Mouse (Mus musculus): ENCODE measurements around the gene Nampt. TPM values are rescaled to one million over a fixed set of nuclear protein-coding genes. Genes with fewer than 3 reads are reported as not detected.

The Nampt gene
- total RNA-seq, 2 experiments from 2014 or later, result 78.1 to 102 TPM

DNA sequence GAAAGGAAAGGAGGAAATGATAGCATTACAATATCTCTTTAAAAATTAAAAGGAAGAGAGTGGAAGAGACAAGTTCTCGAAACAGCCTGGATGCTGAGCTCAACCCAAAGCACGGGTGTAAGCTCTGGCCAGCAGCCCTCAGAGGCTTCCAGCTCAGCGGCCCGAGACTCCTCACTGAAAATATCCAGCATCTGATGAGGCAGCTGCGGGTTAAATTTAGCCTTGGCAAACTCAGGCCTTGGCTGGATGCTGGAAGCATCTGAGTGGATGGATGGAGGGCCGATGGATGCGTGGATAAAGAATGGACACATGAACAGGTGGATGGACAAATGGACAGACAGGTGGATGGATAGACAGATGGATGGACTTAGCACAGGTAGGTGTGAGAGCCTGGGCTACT lies 77.2 kb downstream of the Nampt start:
- DNase-seq (ENCODE audit: low spot score in 2 of 2), result no peak

DNA sequence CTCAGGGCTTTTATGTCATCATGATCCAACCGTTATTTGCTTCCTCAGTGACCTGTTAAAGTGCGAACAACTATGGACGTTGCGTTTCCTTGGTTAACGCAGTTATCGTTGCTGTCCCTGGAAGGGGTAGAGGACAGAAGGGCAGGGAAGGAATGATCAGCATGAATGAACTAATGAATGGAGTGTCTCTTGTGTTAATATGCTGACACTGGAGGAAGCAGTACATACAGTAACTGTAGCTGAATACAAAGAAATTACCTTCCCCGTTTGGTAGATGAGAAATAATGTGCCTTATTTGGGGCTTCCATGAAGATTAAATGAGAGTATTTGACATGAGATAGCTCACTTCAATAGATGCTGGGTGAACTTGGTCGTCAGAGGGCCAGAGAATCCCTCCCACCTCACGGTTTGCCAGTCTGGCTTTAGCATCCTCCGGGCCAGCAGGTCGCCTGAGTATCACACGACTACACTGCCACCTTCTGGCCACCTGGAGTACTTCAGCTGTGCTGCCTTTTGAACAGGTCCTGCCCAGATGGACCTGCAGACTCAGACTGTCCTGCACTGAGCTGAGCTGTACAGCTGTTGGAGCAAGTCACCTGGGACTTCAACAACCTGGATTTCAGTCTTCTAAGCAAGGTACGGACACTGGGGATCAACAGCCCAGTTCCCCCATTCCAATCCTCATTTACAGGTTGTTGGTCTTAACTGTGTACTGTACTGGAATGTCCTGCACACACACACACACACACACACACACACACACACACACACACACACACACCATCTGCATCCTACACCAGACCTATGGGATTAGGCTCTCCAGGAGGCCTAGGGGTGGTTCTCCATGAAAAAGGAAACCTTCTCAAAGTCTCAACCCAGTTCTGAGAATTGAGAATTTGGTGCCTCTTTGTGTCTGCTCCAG lies 78.1 kb downstream of the Nampt start:
- peak; percentile 90 to 91 for DNase-seq (ENCODE audit: low spot score in 2 of 2)

DNA sequence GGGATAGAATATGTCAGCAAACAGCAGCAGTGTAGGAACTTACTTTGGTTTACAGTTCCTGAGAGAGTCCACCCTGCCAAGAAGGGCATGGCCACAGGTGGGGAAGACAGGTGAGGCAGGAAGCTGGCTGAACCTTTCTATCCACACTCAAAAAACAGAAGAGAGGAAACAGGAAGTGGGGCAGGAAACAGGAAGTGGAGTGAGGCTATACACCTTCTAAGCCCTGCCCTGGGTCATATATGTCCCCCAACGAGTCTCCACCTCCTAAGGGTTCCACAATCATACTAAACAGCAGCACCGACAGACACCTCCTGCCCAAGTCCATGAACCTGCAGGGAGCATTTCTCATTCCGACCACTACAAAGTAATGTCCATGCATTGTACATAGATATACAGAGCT lies 81.7 kb downstream of the Nampt start:
- no peak for DNase-seq (ENCODE audit: low spot score in 2 of 2)

Other genes starting within 250 kb of the Nampt start
- gene Sypl, start 134.3 kb downstream of the Nampt start, total RNA-seq (2021), result 100 to 1,000 TPM; 101 to 122 TPM